Mouse (Mus musculus) heart, embryonic 14.5 days (tissue): Measurements from ENCODE around the gene Gm3250. TPM values are rescaled to one million over a fixed set of nuclear protein-coding genes. Genes with fewer than 3 reads are reported as not detected.
A peak's percentile ranks its signal among the peaks of the same experiment; 100 is the strongest.
"Not testable (repeated sequence)": the region's sequence is repeated elsewhere in the genome, so short reads cannot be mapped to it uniquely, and the experiment has no call there.

Experiments
- ATAC-seq: fragments of 200-750 bp; cut with Nextera tagmentation; 2 replicates; pipeline ENCODE4 v1.8.0; 2017; ENCODE audit warnings: low read depth, moderate TSS enrichment; ENCODE audit not compliant: insufficient number of reproducible peaks, insufficient read depth, low FRiP score
- H3K27ac ChIP-seq, 2 experiments: fragments of 200-500 bp in 1 of 2; fragments of 300-500 bp in 1 of 2; sonication (generic) in 1 of 2; replicated peaks in 1 of 2; 2 replicates each; pipeline ENCODE4 v1.5.1; 2012 to 2014; ENCODE audit warnings: low read depth in 2 of 2, low read length in 2 of 2, control low read depth in 1 of 2, mild to moderate bottlenecking in 1 of 2, mixed read lengths in 1 of 2; ENCODE audit not compliant: control insufficient read depth in 1 of 2, insufficient read depth in 1 of 2
- H3K27me3 ChIP-seq: fragments of 300-500 bp; sonication (generic); 2 replicates; pipeline ENCODE4 v1.6.1; 2014; ENCODE audit warnings: mild to moderate bottlenecking, low read length, control low read depth; ENCODE audit not compliant: control insufficient read depth, insufficient read depth
- H3K36me3 ChIP-seq: fragments of 300-500 bp; sonication (generic); 2 replicates; pipeline ENCODE4 v1.6.1; 2014; ENCODE audit warnings: mild to moderate bottlenecking, control low read depth, low read length, mixed read lengths; ENCODE audit not compliant: control insufficient read depth, insufficient read depth
- H3K4me1 ChIP-seq, 2 experiments: fragments of 200-500 bp in 1 of 2; fragments of 300-500 bp in 1 of 2; sonication (generic) in 1 of 2; 2 replicates each; pipeline ENCODE4 v1.6.1; 2012 to 2014; ENCODE audit warnings: low read length in 2 of 2, control low read depth in 1 of 2, mixed read lengths in 1 of 2; ENCODE audit not compliant: control insufficient read depth in 2 of 2, insufficient read depth in 2 of 2
- H3K4me2 ChIP-seq: fragments of 300-500 bp; sonication (generic); 2 replicates; pipeline ENCODE4 v1.6.1; 2014; ENCODE audit warnings: mild to moderate bottlenecking, low read length
- H3K4me3 ChIP-seq, 2 experiments: fragments of 200-500 bp in 1 of 2; fragments of 300-500 bp in 1 of 2; sonication (generic) in 1 of 2; 2 replicates each; pipeline ENCODE4 v1.5.1; 2012 to 2014; ENCODE audit warnings: low read length in 2 of 2, mild to moderate bottlenecking in 2 of 2, control low read depth in 1 of 2, low read depth in 1 of 2, moderate library complexity in 1 of 2; ENCODE audit not compliant: control insufficient read depth in 1 of 2, insufficient read depth in 1 of 2
- H3K9ac ChIP-seq: fragments of 300-500 bp; sonication (generic); 2 replicates; pipeline ENCODE4 v1.6.1; 2014; ENCODE audit warnings: mild to moderate bottlenecking, low read length
- H3K9me3 ChIP-seq: fragments of 300-500 bp; sonication (generic); 2 replicates; pipeline ENCODE4 v1.6.1; 2016; ENCODE audit warnings: low read length, control low read depth; ENCODE audit not compliant: control insufficient read depth
- WGBS: fragments of 180-500 bp; shearing (Covaris S2); extraction: QIAGEN DNeasy Blood & Tissue Kit; methylation state at CpG from one replicate; pipeline ENCODE4 v1.1.7; 2014; 5-methylcytosine and 5-hydroxymethylcytosine counted together
- polyA plus RNA-seq: library from polyadenylated mRNA; unstranded; fragments of >200 nt; fragmentation: Nextera tagmentation; extraction: Ambion mirVana; gene quantifications from 2 replicates; pipeline ENCODE4 v1.2.1, GENCODE M21; 2014

Gm3250 gene
- polyA plus RNA-seq, 1 experiment from 2014 or later, result not detected

DNA sequence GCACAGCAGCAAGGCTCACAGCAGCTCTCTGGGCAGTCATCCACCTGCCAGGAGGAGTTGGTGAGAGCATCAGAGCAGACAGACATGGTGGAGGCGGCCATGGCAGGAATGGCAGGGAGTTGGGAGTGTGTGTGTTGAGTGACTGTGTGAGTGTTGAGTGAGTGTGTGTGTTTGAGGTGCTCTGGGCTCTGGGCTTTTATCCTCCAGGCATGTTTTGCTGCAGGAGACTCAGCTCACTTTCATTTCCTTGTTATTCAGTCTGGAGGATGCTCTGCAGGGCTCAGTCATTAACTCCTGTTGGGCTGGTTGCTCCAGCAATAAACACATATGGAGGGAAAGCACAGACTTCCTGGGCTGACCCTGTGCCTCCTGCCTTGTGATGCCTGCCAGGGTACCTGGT is 5.5 kb downstream of the Gm3250 start, which contains the start of gene Gm7138:
Gene Gm7138 (minus strand): TSS at position 101 of the 400 bp plus-strand sequence.
- not testable (repeated sequence) for H3K9me3 ChIP-seq, H3K4me2 ChIP-seq, H3K4me3 ChIP-seq, H3K27me3 ChIP-seq, ATAC-seq, H3K27ac ChIP-seq, H3K4me1 ChIP-seq, H3K9ac ChIP-seq, H3K36me3 ChIP-seq
- WGBS, result 50% methylated on average over 1 of the region's 1 CpGs

DNA sequence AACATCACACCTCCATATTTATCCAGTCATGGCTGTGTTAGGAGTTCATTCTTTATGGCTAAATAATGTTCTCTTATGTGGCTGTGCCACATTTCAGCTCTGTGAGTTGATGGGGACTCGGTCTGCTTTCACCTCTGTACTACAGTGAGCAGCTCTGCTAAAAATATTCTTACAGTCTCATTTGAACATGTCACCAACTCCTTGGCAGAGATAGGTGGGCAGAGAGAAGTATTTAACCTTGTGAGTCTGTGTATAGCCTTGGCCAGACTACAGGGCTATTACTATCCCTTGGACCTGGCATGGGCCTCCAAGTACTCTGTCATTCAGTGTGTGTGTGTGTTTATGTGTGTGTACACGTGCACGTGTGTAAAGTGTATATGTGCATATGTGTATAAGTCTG is 10.2 kb downstream of the Gm3250 start:
- H3K27me3 ChIP-seq, H3K9ac ChIP-seq, H3K4me1 ChIP-seq, H3K4me2 ChIP-seq, H3K9me3 ChIP-seq, H3K4me3 ChIP-seq, H3K27ac ChIP-seq, H3K36me3 ChIP-seq, ATAC-seq: not testable (repeated sequence)
- WGBS, result 30% methylated on average over 1 of the region's 3 CpGs

DNA sequence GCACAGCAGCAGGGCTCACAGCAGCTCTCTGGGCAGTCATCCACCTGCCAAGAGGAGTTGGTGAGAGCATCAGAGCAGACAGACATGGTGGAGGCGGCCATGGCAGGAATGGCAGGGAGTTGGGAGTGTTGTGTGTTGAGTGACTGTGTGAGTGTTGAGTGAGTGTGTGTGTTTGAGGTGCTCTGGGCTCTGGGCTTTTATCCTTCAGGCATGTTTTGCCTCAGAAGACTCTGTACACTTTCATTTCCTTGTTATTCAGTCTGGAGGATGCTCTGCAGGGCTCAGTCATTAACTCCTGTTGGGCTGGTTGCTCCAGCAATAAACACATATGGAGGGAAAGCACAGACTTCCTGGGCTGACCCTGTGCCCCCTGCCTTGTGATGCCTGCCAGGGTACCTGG is 11.1 kb downstream of the Gm3250 start, which contains the start of gene Gm3238:
Gene Gm3238 (minus strand): TSS at position 101 of the 400 bp plus-strand sequence.
- H3K27ac ChIP-seq, ATAC-seq, H3K4me2 ChIP-seq, H3K9me3 ChIP-seq, H3K36me3 ChIP-seq, H3K27me3 ChIP-seq, H3K4me3 ChIP-seq, H3K4me1 ChIP-seq, H3K9ac ChIP-seq: not testable (repeated sequence)
- 67% methylated on average over 1 of the region's 1 CpGs for WGBS

DNA sequence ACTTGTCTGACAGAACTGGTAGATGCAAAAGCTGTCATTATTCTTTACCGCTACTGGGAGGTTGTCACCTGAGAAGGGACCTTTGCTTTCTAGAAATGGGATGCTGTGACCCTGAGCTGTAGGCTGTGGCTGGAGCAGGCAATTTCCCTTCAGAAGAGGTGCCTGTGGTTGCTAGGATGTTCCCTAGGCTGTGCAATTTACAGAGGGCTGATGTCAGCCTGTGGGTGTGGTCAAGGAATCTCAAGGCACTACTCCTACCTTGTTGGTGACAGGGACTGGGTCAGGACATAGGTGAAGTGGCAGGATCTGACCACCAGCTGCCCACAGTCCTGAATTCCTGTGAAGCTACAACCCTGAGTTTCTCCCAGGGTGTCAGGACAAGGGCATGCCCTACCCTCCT is 12.6 kb downstream of the Gm3250 start:
- no peak overlapping the region for H3K9ac ChIP-seq
- no peaks in the 10 kb centered on the region for H3K36me3 ChIP-seq
- no peaks in the 10 kb centered on the region for H3K27me3 ChIP-seq
- no peaks in the 10 kb centered on the region for H3K4me1 ChIP-seq
- H3K9me3 ChIP-seq, result no peaks in the 10 kb centered on the region; the same call in 1 of the 2 replicates
- H3K4me3 ChIP-seq, result no peak overlapping the region
- no peak overlapping the region for H3K4me2 ChIP-seq
- ATAC-seq, result peak; percentile 50; the same call in 1 of the 2 replicates
- no peak overlapping the region for H3K27ac ChIP-seq
- 76% methylated on average over 1 of the region's 1 CpGs for WGBS

DNA sequence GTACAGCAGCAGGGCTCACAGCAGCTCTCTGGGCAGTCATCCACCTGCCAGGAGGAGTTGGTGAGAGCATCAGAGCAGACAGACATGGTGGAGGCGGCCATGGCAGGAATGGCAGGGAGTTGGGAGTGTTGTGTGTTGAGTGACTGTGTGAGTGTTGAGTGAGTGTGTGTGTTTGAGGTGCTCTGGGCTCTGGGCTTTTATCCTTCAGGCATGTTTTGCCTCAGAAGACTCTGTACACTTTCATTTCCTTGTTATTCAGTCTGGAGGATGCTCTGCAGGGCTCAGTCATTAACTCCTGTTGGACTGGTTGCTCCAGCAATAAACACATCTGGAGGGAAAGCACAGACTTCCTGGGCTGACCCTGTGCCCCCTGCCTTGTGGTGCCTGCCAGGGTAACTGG is 22.8 kb downstream of the Gm3250 start, which contains the start of gene Gm3233:
Gene Gm3233 (minus strand): TSS at position 101 of the 400 bp plus-strand sequence.
- H3K4me1 ChIP-seq, H3K9me3 ChIP-seq, ATAC-seq, H3K9ac ChIP-seq, H3K4me2 ChIP-seq, H3K36me3 ChIP-seq, H3K27me3 ChIP-seq, H3K27ac ChIP-seq, H3K4me3 ChIP-seq: not testable (repeated sequence)
- no CpG with 5 or more reads among the region's 1 CpGs for WGBS

DNA sequence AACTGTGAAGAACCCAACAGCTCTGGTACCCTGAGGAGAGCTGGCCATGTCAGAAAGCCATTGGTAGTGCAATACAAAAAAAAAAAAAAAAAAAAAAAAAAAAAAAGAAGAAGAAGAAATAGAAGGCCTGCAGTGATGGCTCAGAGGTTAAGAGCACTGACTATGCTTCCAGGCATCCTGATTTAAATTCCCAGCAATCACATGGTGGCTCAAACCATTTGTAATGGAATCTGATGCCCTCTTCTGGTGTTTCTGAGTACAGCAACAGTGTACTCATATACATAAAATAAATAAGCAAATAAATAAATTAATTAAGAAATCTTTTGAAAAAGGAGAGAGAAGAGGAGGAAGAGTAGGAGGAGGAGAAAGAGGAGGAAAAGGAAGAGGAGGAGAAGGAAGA is 28.9 kb downstream of the Gm3250 start:
- H3K4me3 ChIP-seq, result no peak overlapping the region
- H3K27me3 ChIP-seq, result no peaks in the 10 kb centered on the region
- H3K27ac ChIP-seq, result no peak overlapping the region
- ATAC-seq, result no peak
- no peaks in the 10 kb centered on the region for H3K4me1 ChIP-seq
- no peaks in the 10 kb centered on the region for H3K9me3 ChIP-seq
- no peak overlapping the region for H3K4me2 ChIP-seq
- H3K9ac ChIP-seq, result no peak overlapping the region
- no peaks in the 10 kb centered on the region for H3K36me3 ChIP-seq

DNA sequence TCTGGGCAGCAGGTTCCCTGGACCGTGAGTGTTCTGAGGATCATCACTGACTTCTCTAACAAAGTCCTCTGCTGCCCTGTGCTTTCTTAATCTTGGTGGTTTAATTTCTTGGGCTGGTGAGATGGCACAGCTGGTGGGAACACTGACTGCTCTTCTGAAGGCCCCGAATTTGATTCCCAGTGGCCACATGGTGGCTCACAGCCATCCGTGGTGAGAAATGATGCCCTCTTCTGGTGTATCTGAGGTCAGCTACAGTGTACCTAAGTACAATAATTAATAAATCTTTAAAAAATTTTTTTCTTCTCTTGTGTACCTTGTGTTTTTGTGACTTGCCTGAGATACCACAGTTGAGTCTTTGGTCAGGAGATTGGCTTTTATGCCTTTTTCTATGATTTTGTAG is 30.0 kb downstream of the Gm3250 start:
- H3K36me3 ChIP-seq, ATAC-seq, H3K27me3 ChIP-seq, H3K4me3 ChIP-seq, H3K4me2 ChIP-seq, H3K27ac ChIP-seq, H3K4me1 ChIP-seq, H3K9ac ChIP-seq, H3K9me3 ChIP-seq: not testable (repeated sequence)
- 59% methylated on average over 3 of the region's 3 CpGs for WGBS

DNA sequence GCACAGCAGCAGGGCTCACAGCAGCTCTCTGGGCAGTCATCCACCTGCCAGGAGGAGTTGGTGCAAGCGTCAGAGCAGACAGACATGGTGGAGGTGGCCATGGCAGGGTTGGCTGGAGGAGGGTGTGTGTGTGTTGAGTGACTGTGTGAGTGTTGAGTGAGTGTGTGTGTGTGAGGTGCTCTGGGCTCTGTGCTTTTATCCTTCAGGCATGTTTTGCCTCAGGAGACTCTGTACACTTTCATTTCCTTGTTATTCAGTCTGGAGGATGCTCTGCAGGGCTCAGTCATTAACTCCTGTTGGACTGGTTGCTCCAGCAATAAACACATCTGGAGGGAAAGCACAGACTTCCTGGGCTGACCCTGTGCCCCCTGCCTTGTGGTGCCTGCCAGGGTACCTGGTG is 31.1 kb downstream of the Gm3250 start, which contains the start of gene Gm9736:
Gene Gm9736 (minus strand): TSS at position 101 of the 400 bp plus-strand sequence.
- not testable (repeated sequence) for ATAC-seq, H3K27me3 ChIP-seq, H3K27ac ChIP-seq, H3K4me1 ChIP-seq, H3K36me3 ChIP-seq, H3K4me2 ChIP-seq, H3K4me3 ChIP-seq, H3K9ac ChIP-seq, H3K9me3 ChIP-seq
- 44% methylated on average over 1 of the region's 1 CpGs for WGBS
